Mouse (Mus musculus) forebrain, embryonic 16.5 days (tissue): ENCODE data around the gene Cntnap5c. TPM values are rescaled to one million over a fixed set of nuclear protein-coding genes. Genes with fewer than 3 reads are reported as not detected.

Experiments
- ATAC-seq: fragments of 200-750 bp; cut with Nextera tagmentation; 2 replicates; pipeline ENCODE4 v1.8.0; 2017; ENCODE audit warnings: mild to moderate bottlenecking, moderate library complexity
- H3K27ac ChIP-seq: fragments of 300-500 bp; sonication (generic); 2 replicates; pipeline ENCODE4 v1.5.1; 2014; ENCODE audit warnings: low read length, control low read depth
- H3K27me3 ChIP-seq: fragments of 300-500 bp; sonication (generic); replicated peaks from 2 replicates; pipeline ENCODE4 v1.6.1; 2014; ENCODE audit warnings: low read length; ENCODE audit not compliant: control insufficient read depth, insufficient read depth
- H3K36me3 ChIP-seq: fragments of 300-500 bp; sonication (generic); 2 replicates; pipeline ENCODE4 v1.6.1; 2014; ENCODE audit not compliant: control insufficient read depth, insufficient read depth
- H3K4me1 ChIP-seq: fragments of 300-500 bp; sonication (generic); replicated peaks from 2 replicates; pipeline ENCODE4 v1.6.1; 2014; ENCODE audit warnings: low read length; ENCODE audit not compliant: control insufficient read depth, insufficient read depth
- H3K4me2 ChIP-seq: fragments of 300-500 bp; sonication (generic); 2 replicates; pipeline ENCODE4 v1.6.1; 2014; ENCODE audit warnings: mild to moderate bottlenecking, low read length, control low read depth
- H3K4me3 ChIP-seq: fragments of 300-500 bp; sonication (generic); replicated peaks from 2 replicates; pipeline ENCODE4 v1.5.1; 2014; ENCODE audit warnings: mild to moderate bottlenecking, low read length, control low read depth
- H3K9ac ChIP-seq: fragments of 300-500 bp; sonication (generic); replicated peaks from 2 replicates; pipeline ENCODE4 v1.6.1; 2014; ENCODE audit warnings: low read depth, low read length, control low read depth
- H3K9me3 ChIP-seq: fragments of 300-500 bp; sonication (generic); 2 replicates; pipeline ENCODE4 v1.6.1; 2016; ENCODE audit warnings: low read length; ENCODE audit not compliant: control insufficient read depth
- polyA plus RNA-seq: library from polyadenylated mRNA; unstranded; fragments of >200 nt; fragmentation: Nextera tagmentation; extraction: Ambion mirVana; gene quantifications from 2 replicates; pipeline ENCODE4 v1.2.1, GENCODE M21; 2015

Cntnap5c gene
- polyA plus RNA-seq, 1 experiment from 2014 or later: 3.5 TPM

- ATAC-seq: no peak
- no peaks in the 10 kb centered on the region for H3K27me3 ChIP-seq
- no peaks in the 10 kb centered on the region for H3K9me3 ChIP-seq
- H3K4me3 ChIP-seq: no peak overlapping the region
- H3K4me2 ChIP-seq: no peak overlapping the region
- H3K4me1 ChIP-seq: 0 out of 2 replicates have a peak, but pooled peaks cover 4% of the 10 kb centered on the region
- no peak overlapping the region for H3K27ac ChIP-seq
- no peaks in the 10 kb centered on the region for H3K36me3 ChIP-seq
- no peak overlapping the region for H3K9ac ChIP-seq
Observed at GRCm38 (mm10) chr17:58437443-58437842, 668.1 kb downstream of the Cntnap5c start.

Other genes with a start within 250 kb of the Cntnap5c start
- not detected in 2 replicates for gene Vmn2r120, start 224.1 kb upstream of the Cntnap5c start, polyA plus RNA-seq
- not detected in 2 replicates for gene Gm21834, start 27.4 kb upstream of the Cntnap5c start, polyA plus RNA-seq